Mouse (Mus musculus) macrophage (primary cell): ENCODE measurements around the gene Sgms1. TPM values are rescaled to one million over a fixed set of nuclear protein-coding genes. Genes with fewer than 3 reads are reported as not detected.

Experiments used
- H3K27ac ChIP-seq: fragments of 350-480 bp; formaldehyde crosslinking; 2 replicates; pipeline ENCODE4 v1.9.0; 2021
- H3K36me3 ChIP-seq: fragments of 350-480 bp; formaldehyde crosslinking; 2 replicates; pipeline ENCODE4 v1.9.0; 2021; ENCODE audit errors: inconsistent target
- H3K4me3 ChIP-seq: fragments of 350-480 bp; formaldehyde crosslinking; 2 replicates; pipeline ENCODE4 v1.9.0; 2021; ENCODE audit errors: inconsistent target
- H3K79me2 ChIP-seq: fragments of 350-480 bp; formaldehyde crosslinking; 2 replicates; pipeline ENCODE4 v1.9.0; 2021; ENCODE audit errors: inconsistent target
- WGBS: methylation state at CpG from one replicate; pipeline ENCODE4 v1.1.7; 2026; ENCODE audit warnings: inconsistent platforms; ENCODE audit not compliant: missing documents; 5-methylcytosine and 5-hydroxymethylcytosine counted together
- polyA plus RNA-seq: library from polyadenylated mRNA; stranded (reverse); fragments of 250-400 nt; gene quantifications from 3 replicates; pipeline ENCODE4 v1.2.4, GENCODE M21; 2018; ENCODE audit warnings: inconsistent platforms

Gene Sgms1
- polyA plus RNA-seq, 1 experiment from 2014 or later: 20.7 TPM

- H3K79me2 ChIP-seq: no peaks in the 10 kb centered on the region; the same call in 1 of the 2 replicates
- no peak overlapping the region for H3K4me3 ChIP-seq
- no peak overlapping the region for H3K27ac ChIP-seq
- WGBS: 71% methylated on average over 2 of the region's 2 CpGs
- no peaks in the 10 kb centered on the region for H3K36me3 ChIP-seq
Measured at GRCm38 (mm10) chr19:32274145-32274544, 115.4 kb downstream of the Sgms1 start.

- WGBS: 83% methylated on average over 3 of the region's 3 CpGs
- no peaks in the 10 kb centered on the region for H3K36me3 ChIP-seq
- H3K79me2 ChIP-seq: no peaks in the 10 kb centered on the region; the same call in 1 of the 2 replicates
- no peak overlapping the region for H3K4me3 ChIP-seq
- no peak overlapping the region for H3K27ac ChIP-seq
Measured at GRCm38 (mm10) chr19:32273714-32274113, 115.8 kb downstream of the Sgms1 start.

GRCm38 (mm10) chr19:32272475-32273260, 116.8 kb downstream of the Sgms1 start:
- WGBS: 46% methylated on average over 5 of the region's 6 CpGs
- Histone ChIP-seq H3K27ac (peak overlapping the region; percentile 42), H3K36me3 (no peaks in the 10 kb centered on the region), H3K79me2 (no peaks in the 10 kb centered on the region; the same call in 1 of the 2 replicates), H3K4me3 (no peak overlapping the region)

- Histone ChIP-seq H3K4me3 (no peak overlapping the region), H3K79me2 (no peaks in the 10 kb centered on the region; the same call in 1 of the 2 replicates), H3K36me3 (no peaks in the 10 kb centered on the region), H3K27ac (peak overlapping the region; percentile 42)
- 42% methylated on average over 11 of the region's 11 CpGs for WGBS
Measured at GRCm38 (mm10) chr19:32271455-32272200, 117.9 kb downstream of the Sgms1 start.

GRCm38 (mm10) chr19:32269844-32270176, 119.7 kb downstream of the Sgms1 start:
- no peak overlapping the region for H3K27ac ChIP-seq
- no peak overlapping the region for H3K4me3 ChIP-seq
- whole genome bisulfite sequencing: 67% methylated on average over 5 of the region's 6 CpGs
- H3K36me3 ChIP-seq: no peaks in the 10 kb centered on the region
- H3K79me2 ChIP-seq: no peaks in the 10 kb centered on the region

GRCm38 (mm10) chr19:32269141-32269843, 120.2 kb downstream of the Sgms1 start:
- Histone ChIP-seq H3K36me3 (no peaks in the 10 kb centered on the region), H3K27ac (no peak overlapping the region), H3K4me3 (no peak overlapping the region), H3K79me2 (no peaks in the 10 kb centered on the region)
- WGBS: 90% methylated on average over 12 of the region's 12 CpGs

GRCm38 (mm10) chr19:32268562-32268961, 121.0 kb downstream of the Sgms1 start:
- H3K27ac ChIP-seq: no peak overlapping the region
- H3K4me3 ChIP-seq: no peak overlapping the region
- no peaks in the 10 kb centered on the region for H3K79me2 ChIP-seq
- WGBS: 87% methylated on average over 9 of the region's 9 CpGs
- no peaks in the 10 kb centered on the region for H3K36me3 ChIP-seq

- WGBS: 8% methylated on average over 9 of the region's 9 CpGs
- H3K4me3 ChIP-seq: no peak overlapping the region
- peak overlapping the region; percentile 75 for H3K27ac ChIP-seq
- H3K36me3 ChIP-seq: no peaks in the 10 kb centered on the region
- H3K79me2 ChIP-seq: no peaks in the 10 kb centered on the region
Measured at GRCm38 (mm10) chr19:32266385-32267252, 122.9 kb downstream of the Sgms1 start.

- Histone ChIP-seq H3K36me3 (no peaks in the 10 kb centered on the region), H3K27ac (no peak overlapping the region), H3K4me3 (no peak overlapping the region), H3K79me2 (no peaks in the 10 kb centered on the region)
- WGBS: 71% methylated on average over 1 of the region's 1 CpGs
Measured at GRCm38 (mm10) chr19:32263753-32264152, 125.8 kb downstream of the Sgms1 start.

- Histone ChIP-seq H3K27ac (no peak overlapping the region), H3K36me3 (no peaks in the 10 kb centered on the region), H3K4me3 (no peak overlapping the region), H3K79me2 (no peaks in the 10 kb centered on the region)
- 78% methylated on average over 10 of the region's 10 CpGs for WGBS
Measured at GRCm38 (mm10) chr19:32262805-32263572, 126.5 kb downstream of the Sgms1 start.

- H3K27ac ChIP-seq: no peak overlapping the region
- no peak overlapping the region for H3K4me3 ChIP-seq
Measured at GRCm38 (mm10) chr19:32260869-32261688, 128.4 kb downstream of the Sgms1 start.

GRCm38 (mm10) chr19:32259830-32260229, 129.7 kb downstream of the Sgms1 start:
- WGBS: 91% methylated on average over 2 of the region's 2 CpGs
- H3K36me3 ChIP-seq: no peaks in the 10 kb centered on the region
- H3K27ac ChIP-seq: peak overlapping the region; percentile 65

More at GRCm38 (mm10) chr19:32260869-32261688, 128.4 kb downstream of the Sgms1 start:
- H3K79me2 ChIP-seq: no peaks in the 10 kb centered on the region
- H3K36me3 ChIP-seq: no peaks in the 10 kb centered on the region
- WGBS: 94% methylated on average over 8 of the region's 8 CpGs

GRCm38 (mm10) chr19:32259048-32259447, 130.5 kb downstream of the Sgms1 start:
- Histone ChIP-seq H3K27ac (peak overlapping the region; percentile 65), H3K36me3 (no peaks in the 10 kb centered on the region), H3K79me2 (no peaks in the 10 kb centered on the region), H3K4me3 (no peak overlapping the region)
- WGBS: 9% methylated on average over 4 of the region's 4 CpGs

More at GRCm38 (mm10) chr19:32259830-32260229, 129.7 kb downstream of the Sgms1 start:
- Histone ChIP-seq H3K4me3 (no peak overlapping the region), H3K79me2 (no peaks in the 10 kb centered on the region)
